Mouse (Mus musculus): ENCODE measurements around the gene Pgam1.
"Not testable (repeated sequence)": the region's sequence is repeated elsewhere in the genome, so short reads cannot be mapped to it uniquely, and the experiment has no call there.

The Pgam1 gene

DNA sequence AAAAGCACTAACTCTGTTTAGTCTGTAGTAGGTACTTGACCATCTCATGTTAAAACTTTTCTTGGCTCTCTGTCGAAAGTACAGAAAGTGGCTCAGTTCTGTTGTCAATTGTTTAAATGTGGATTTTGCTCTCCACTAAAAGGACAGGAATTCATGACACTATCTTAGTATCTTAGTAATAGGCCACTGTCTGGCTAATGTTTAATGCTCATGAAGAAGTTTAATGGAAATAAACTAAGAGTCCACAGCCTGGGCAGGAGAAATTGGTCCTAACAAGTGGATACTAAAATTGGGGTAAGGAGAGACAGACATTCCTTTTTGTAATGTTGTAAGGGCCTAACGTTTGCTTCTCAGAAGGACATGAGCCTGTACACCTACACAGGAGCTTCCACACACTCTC, 1.3 kb upstream of the Pgam1 start:
- no peak for DNase-seq (ENCODE audit: low spot score)

DNA sequence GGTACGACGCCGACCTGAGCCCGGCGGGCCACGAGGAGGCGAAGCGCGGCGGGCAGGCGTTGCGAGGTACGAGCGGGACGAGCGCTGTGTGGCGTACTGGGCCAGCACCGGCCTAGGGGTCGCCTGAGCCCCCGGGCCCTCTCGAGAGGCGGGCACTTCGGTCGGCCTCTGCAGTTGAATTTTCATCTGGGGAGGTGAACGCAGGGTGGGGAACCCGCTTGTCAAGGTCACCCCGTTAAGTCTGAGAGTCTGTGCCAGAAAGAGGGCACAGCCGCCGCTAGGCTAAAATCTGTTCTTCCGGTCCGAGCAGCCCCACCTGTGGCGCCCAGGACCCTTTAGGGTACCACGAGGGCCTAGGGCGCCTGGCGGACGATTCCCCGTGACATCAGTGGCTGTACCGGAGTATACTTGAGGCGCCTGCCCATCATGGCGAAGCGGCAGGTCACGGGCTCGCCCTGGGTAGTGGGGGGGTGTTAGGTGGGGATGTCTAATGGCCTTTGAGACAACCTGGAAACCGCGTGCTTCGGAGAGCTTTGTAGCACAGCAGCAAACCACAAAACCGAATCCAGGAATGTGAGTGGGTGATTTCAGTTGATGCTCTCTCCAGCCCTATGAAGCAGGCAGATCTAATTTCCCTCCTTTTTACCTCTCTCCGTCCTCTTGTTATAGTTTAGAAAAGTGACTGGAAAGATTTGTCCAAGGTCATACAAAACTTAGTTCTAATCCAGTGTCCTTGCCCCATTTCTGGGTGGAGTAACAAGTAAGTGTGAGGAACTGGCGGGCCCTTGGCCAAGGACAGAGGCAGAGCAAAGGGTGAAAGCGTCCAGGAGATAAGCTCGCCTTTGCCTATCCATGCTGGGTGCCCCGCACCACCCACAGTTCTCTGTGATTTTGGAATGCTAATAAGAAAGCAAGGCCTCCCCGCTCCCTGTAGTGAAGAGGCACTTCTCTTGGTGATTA, 678 bp downstream of the Pgam1 start:
- DNase-seq (ENCODE audit: low spot score), result peak; percentile 37

- no peak for DNase-seq (ENCODE audit: low spot score)
These were observed 2.3 kb downstream of the Pgam1 start for GRCm38 (mm10) chr19:41913774-41914591.

DNA sequence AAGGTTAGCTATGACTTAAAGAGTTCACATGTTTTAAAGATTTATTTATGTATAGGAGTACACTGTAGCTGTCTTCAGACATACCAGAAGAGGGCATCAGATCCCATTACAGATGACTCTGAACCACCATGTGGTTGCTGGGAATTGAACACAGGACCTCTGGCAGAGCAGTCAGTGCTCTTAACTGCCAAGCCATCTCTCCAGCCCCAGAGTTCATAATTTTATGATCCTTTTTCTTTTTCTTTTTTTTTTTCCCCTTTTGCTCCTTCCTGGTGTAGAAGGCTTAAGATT, 2.8 kb downstream of the Pgam1 start:
- DNase-seq (ENCODE audit: low spot score), result not testable (repeated sequence)

DNA sequence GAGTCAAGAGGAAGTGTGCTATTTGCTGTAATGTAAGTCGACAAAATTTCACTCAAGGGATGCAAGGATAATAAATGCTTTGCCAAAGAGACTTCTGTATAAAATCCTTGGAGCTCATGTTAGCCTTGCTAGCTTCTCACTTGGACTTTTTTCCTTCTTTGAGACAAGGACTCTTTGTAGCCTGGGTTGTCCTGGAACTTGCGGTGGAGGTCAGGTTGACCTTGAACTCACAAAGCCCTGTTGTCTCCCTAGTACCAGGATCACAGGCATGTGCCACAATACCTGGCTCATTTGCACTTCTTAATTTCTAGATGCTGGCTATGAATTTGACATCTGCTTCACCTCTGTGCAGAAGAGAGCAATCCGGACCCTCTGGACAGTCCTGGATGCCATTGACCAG, 3.6 kb downstream of the Pgam1 start:
- no peak for DNase-seq (ENCODE audit: low spot score)

GRCm38 (mm10) chr19:41916853-41917252, 5.1 kb downstream of the Pgam1 start:
- no peak for DNase-seq (ENCODE audit: low spot score)

- DNase-seq (ENCODE audit: low spot score), result no peak
These were observed 7.7 kb downstream of the Pgam1 start for GRCm38 (mm10) chr19:41919471-41919870.

DNA sequence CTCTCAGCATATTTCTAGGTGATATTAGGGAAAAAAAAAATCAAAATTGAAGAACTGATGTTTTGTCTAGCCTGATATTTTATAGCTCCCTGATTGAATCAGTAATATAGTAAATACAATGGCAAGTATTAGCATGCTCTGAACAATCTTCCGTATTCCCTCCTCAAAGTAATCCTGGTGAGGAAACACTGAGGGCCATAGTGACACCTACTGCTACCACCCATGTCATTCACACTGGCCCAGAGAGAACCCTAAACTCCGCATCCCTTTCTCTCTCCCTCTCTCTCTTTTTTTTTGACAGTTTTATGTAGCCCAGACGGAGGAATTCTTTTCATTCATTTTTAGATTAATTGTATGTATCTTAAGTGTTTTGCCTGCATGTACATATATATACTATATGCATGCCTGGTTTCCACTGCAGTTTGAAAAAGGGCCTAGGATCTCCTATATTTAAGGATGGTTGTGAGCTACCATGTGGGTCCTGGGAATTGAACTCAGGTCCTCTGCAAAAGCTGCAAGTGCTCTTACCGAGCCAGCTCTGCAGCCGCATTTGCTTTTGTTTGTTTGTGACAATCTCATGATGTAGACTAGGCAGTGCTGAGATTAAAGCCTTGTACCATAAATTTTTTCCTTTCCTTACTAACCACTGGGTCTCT, 8.8 kb downstream of the Pgam1 start:
- DNase-seq (ENCODE audit: low spot score), result no peak

DNA sequence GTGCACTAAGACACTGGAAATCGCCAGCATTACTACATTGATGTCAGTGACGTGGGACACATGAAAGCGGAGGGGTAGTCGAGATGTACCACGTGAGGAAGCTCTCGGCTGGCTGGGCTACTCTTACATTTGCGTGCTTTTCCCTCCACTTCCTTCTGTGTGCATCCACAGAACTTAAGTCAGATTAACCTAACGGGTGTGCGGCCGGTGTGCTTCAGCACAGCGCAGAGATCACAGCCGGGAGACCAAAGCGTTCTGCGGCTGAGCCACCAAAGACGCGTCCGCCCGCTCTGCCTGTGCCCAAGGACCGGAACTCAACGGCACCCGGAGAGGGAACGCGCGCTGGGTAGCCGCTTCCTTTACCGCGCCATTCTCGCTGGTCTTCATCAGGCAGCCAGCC, 21.0 kb downstream of the Pgam1 start:
- DNase-seq (ENCODE audit: low spot score), result peak; percentile 10

DNA sequence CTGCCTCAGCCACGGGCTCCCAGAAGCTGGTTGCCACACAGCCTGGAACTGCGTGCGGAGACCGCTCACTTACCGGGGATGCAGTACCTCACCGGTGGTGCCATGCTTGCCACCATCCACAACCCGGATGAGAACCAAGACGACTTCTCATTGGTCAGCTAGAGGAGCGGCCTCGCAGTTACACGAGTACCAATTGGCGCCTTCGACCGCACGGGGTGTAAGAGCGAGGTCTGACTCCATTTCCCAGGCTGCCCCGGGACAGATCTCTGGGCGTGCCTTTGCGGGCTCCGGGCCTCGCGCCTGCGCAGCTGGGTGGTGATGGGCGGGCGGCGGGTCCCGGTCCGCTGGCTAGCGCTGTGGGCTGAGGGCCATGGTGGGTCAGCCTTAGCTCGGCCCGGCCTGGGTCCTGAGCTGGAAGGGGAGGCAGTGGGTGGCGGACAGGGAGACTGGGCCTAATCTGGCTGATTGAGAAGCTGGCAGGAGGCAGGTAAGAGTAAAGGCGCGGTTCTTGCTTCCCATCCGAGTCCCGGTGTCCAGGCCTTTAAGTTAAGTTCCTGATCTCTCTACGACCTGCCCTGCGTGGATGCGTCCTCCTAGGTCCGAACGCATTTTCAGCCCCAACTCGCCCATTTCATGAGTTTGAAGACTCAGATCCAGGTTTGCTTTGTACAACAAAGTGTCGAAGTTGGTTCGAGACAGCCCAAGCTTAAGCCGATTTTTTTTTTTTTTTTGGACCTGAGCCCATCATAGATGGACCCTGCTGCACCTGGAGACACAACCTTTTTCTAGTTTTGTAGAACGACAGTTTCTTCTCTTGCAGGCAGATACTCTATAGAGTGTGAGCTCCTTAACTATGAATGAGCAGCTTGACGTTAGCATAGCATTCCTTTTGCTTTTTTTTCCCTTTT, 21.7 kb downstream of the Pgam1 start, which contains the start of the genes Exosc1 and Zdhhc16:
Gene Exosc1, minus strand, starts transcription at position 245 of the 908 bp plus-strand sequence.
Gene Zdhhc16, plus strand, starts transcription at position 302 of the 908 bp plus-strand sequence.
- DNase-seq (ENCODE audit: low spot score), result peak; percentile 98

GRCm38 (mm10) chr19:41934124-41934523, 22.4 kb downstream of the Pgam1 start:
- DNase-seq (ENCODE audit: low spot score), result peak; percentile 39

GRCm38 (mm10) chr19:41935921-41936320, 24.2 kb downstream of the Pgam1 start:
- no peak for DNase-seq (ENCODE audit: low spot score)

DNA sequence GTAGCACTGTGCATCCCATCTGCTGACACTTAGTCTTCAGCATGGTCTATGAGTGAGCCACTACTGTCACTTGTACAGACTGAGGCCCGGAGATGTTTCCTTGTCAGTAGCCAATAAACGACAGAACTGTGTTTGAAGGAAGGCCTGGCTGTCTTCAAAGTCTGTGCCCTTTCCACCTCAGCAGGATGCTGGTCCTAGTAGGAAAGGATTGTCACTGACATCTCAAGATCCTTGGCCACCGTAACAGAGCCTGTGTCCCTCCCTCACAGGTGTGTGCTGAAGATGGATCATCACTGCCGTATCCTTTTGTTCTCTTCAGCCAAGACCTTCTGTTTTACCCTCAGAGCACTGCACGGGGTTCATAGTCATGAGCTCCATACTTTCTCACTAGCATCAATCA, 26.8 kb downstream of the Pgam1 start:
- no peak for DNase-seq (ENCODE audit: low spot score)

DNA sequence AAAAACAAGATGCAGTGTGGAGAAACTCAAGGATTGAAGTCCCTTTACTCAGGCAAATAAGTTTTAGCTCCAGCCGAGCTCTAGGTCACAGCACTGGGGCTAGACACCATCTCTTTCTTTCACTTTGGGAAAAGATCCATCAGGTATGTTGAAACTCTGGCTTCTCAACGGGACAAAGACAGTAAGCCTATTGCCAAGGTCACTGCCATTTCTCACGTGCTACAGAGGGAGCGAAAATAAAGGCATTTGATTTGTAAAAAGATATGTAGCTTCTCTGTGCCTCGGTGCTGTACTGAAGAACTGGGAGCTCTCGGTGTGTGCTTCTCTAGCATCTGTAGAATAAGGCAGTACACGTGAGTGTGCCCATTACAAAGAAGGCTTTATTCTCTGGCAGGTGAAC, 32.1 kb downstream of the Pgam1 start:
- DNase-seq (ENCODE audit: low spot score), result no peak

DNA sequence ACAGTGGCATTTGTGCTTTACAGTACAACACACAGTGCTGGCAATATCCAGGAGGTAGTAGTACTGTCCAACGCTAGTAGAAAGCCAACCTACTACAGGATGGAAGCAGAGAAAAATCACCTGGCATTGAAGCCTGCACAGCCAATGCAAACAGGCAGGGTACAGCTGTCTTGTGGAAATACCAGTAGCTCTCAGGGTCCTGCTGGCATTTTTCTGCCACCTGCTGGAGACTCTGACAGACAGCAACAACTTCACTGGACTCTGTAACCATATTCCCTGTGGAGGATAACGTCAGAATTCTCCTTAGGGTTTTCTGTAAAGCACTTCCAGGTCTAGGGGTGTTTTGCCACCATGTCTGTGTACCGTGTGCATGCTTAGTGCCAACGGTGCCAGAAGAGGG, 40.6 kb downstream of the Pgam1 start:
- DNase-seq (ENCODE audit: low spot score), result peak; percentile 51

GRCm38 (mm10) chr19:41953574-41953973, 41.9 kb downstream of the Pgam1 start:
- no peak for DNase-seq (ENCODE audit: low spot score)
